Mouse (Mus musculus): ENCODE results near the gene Ier5. TPM values are rescaled to one million over a fixed set of nuclear protein-coding genes. Genes with fewer than 3 reads are reported as not detected.

Gene Ier5
- total RNA-seq, 2 experiments from 2014 or later, result 36.8 to 37.1 TPM

DNA sequence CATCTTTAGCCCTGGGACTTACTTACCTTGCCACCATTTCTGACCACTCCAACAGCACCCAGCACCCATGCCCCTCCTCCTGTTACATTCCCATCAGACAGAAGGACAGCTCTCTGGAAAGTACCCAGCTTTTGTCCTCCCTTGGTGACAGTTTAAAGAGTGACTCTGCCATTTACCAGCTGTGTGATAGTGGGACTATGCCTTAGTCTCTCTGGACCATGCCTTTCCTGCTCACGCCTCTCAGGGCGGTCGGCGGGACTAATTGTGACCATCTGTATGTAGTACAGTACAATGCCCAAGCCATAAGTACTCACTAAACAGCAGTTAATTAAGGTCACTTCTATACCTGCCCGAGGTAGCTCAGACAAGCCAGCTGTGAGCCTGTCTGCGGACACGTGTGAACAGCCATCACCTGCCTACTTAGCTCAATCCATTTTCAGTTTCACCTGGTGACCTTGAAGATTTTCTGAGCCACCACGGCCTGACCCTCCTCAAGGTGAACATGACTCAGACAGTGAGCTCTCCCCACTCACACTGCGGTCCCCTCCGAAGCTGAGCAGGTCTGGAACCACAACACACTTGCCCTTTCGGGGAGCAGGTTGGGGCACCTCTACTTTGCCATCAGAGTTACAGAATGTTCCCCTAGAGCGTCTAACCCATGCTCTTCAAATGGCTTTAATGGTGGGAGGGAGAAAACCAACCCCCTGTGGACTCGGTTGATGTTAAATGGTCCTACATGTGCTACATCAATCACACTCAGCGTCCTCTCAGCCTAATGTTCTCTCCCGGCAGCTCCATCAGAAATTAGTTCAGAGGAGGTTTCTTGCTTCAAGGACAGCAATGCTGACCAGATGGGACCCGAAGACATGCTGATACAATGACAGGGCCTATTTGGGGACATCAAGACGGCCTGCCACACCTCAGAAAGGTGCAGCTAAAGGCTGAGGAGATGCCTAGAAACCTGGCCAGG, 38.3 kb downstream of the Ier5 start:
- DNase-seq (ENCODE audit: low spot score in 2 of 2), result no peak
- intact Hi-C loops (cut with DNase I), result no loop called here

DNA sequence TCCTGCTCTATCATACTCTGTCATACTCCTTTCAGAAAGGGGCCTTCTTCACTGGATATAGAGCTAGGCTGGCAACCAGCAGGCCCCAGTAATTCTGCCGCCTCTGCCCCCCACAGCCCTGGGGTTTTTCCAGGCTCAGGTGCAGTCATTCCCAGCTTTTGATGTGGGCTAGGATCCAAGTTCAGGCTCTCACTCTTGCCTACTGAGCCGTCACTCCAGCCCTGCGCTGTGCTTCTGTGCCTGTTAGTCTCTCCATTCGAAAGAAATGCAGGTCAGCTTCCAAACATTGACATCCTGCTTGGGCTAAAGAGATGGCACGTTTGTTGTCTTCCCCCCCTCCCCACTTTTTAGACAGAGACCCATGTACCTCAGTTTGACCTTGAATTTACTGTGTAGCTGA, 39.2 kb downstream of the Ier5 start:
- no peak for DNase-seq (ENCODE audit: low spot score in 2 of 2)
- intact Hi-C loops (cut with DNase I), result no loop called here

DNA sequence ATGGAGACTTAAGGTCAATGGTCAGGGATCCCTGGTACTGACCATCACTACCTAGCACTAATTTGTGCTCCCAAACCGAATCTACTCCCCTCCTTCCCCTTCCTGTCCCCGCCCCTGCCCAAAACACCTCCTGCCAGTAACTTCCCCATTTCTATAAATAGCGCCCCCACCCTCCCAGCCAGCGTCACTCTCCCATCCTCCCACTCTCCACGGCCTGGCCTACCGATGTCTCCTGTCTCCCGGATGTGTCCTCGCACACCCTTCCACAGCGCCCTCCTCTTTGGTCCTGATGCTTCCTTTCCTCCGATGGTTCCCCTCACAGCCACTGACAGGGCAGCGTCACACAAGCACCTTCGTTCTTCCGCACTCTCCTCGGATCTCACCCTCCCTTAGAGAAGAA, 39.9 kb downstream of the Ier5 start:
- peak; percentile 62 to 67 for DNase-seq (ENCODE audit: low spot score in 2 of 2)
- intact Hi-C loops (cut with DNase I), result no loop called here

GRCm38 (mm10) chr1:155058099-155059012, 41.1 kb downstream of the Ier5 start:
- DNase-seq (ENCODE audit: low spot score in 2 of 2), result no peak
- intact Hi-C loops (cut with DNase I), result no loop called here

DNA sequence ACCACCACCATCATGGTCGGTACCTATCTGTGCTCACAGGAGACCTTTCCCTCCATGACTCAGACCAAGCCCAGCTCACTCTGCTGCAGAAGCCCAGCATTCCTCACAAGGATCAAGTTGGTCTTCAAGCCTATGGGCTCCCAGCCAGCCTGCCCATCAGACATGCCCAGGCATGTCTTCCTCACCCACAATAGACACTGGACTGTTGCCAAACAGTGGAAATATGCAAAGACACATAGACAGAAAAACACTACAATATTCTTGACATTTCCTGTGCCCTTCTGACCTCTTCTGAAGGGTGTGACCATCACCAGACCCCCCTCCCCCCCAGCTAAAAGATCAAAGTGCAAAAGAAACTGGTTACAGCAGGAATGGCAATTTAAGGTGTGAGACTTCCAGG, 43.3 kb downstream of the Ier5 start:
- DNase-seq (ENCODE audit: low spot score in 2 of 2), result no peak
- intact Hi-C loops (cut with DNase I), result no loop called here

GRCm38 (mm10) chr1:155055041-155055440, 44.4 kb downstream of the Ier5 start:
- intact Hi-C loops (cut with DNase I), result no loop called here
- DNase-seq (ENCODE audit: low spot score in 2 of 2), result no peak

GRCm38 (mm10) chr1:155054366-155054965, 45.0 kb downstream of the Ier5 start:
- intact Hi-C loops (cut with DNase I), result no loop called here
- no peak for DNase-seq (ENCODE audit: low spot score in 2 of 2)

DNA sequence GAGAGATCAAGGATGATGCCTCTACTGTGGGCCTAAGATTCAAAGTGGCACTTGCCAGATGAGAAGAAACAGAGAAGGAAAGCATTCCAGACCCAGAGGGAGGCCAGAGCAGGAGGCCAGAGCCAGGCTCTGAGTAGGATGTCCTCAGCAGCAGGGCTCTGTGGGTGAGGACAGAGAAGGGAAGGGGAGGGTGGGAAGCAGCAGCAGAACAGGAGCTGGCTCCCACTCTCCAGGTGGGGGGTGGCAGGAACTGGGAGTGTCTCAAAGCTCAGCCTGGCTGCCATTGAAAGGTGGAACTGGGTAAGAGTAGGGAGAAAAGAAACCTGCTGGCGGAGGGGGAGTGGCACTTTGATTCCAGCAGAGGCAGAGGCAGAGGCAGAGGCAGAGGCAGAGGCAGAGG, 46.1 kb downstream of the Ier5 start:
- no peak for DNase-seq (ENCODE audit: low spot score in 2 of 2)
- intact Hi-C loops (cut with DNase I), result no loop called here

DNA sequence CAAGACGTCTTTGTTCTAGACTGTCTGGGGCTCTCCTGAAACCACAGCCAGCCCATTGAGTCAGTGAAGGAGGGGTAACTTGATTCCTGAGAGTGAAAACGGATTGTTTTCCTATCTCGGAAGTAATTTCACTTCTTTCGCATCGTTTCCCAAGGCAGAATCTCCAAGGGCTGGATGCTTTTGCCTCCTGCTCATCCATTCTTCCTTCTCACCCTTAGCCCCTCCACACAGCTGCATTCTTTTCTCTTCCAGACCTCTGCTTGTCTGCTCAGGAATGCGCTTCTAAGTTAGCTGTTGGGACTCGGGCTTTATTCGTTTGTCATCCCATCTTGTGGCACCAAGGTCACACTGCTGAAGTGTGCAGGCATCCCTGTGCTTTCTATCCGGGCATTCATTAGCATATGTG, 46.7 kb downstream of the Ier5 start:
- intact Hi-C loops (cut with DNase I), result no loop called here
- no peak for DNase-seq (ENCODE audit: low spot score in 2 of 2)

- intact Hi-C loops (cut with DNase I), result no loop called here
- DNase-seq (ENCODE audit: low spot score in 2 of 2), result no peak
Observed at GRCm38 (mm10) chr1:155052131-155052760, 47.2 kb downstream of the Ier5 start.

GRCm38 (mm10) chr1:155051701-155052127, 47.7 kb downstream of the Ier5 start:
- no peak for DNase-seq (ENCODE audit: low spot score in 2 of 2)
- intact Hi-C loops (cut with DNase I), result no loop called here

GRCm38 (mm10) chr1:155050897-155051592, 48.4 kb downstream of the Ier5 start:
- peak; percentile 37 to 69 for DNase-seq (ENCODE audit: low spot score in 2 of 2)
- intact Hi-C loops (cut with DNase I), result no loop called here

DNA sequence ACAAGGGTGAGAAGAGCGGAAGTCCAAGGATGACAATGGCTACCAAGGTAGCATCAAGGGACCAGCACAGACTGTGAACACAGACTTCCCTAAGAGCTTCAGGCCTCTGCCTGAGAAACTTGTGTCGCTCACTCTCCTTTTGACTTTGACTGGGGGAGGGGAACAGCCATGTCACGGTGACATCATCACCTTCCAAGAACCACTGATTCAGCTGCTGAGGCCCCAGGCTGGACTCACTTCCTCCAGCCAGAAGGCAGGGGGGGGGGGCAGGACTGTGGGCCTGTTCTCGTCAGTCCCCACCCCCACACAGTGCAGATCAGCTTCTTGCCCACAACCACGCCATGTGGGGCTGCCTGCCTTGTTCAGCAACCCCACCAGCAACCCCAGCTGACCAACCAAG, 49.3 kb downstream of the Ier5 start:
- peak; percentile 62 to 75 for DNase-seq (ENCODE audit: low spot score in 2 of 2)
- intact Hi-C loops (cut with DNase I), result no loop called here

- DNase-seq (ENCODE audit: low spot score in 2 of 2), result peak; percentile 92 to 95
- intact Hi-C loops (cut with DNase I), result loop anchor here (1.0 to 5.0 kb wide), 3 partner anchors 50 to 170 kb away; partner anchors contain the start of gene Ier5
Observed at GRCm38 (mm10) chr1:155048947-155049346, 50.5 kb downstream of the Ier5 start.

Other genes starting within 250 kb of the Ier5 start
- 100 to 1,000 TPM; 151 to 157 TPM for gene Cacna1e, start 215.1 kb downstream of the Ier5 start, total RNA-seq (2021)
- 1 to 10 TPM; 2.0 to 2.3 TPM for gene Mr1, start 47.2 kb upstream of the Ier5 start, total RNA-seq (2021)
- gene Stx6, start 59.1 kb upstream of the Ier5 start, total RNA-seq (2021), result 10 to 100 TPM; 92.7 to 94.2 TPM
- gene BC034090, start 144.8 kb upstream of the Ier5 start, total RNA-seq (2021), result 1 to 10 TPM; 6.0 to 8.5 TPM

Data from left cerebral cortex, postnatal 14 days (tissue).